Mouse (Mus musculus): Measurements from ENCODE around the gene Npas3.
A peak's percentile ranks its signal among the peaks of the same experiment; 100 is the strongest.

The Npas3 gene

GRCm38 (mm10) chr12:53589446-53589961, 341.0 kb downstream of the Npas3 start:
- no peak for DNase-seq

GRCm38 (mm10) chr12:53605661-53606060, 357.2 kb downstream of the Npas3 start:
- DNase-seq, result no peak

- DNase-seq, result peak; percentile 3 to 10
These were observed 363.6 kb downstream of the Npas3 start for GRCm38 (mm10) chr12:53612120-53612519.

GRCm38 (mm10) chr12:53621271-53621670, 372.8 kb downstream of the Npas3 start:
- DNase-seq, result no peak

GRCm38 (mm10) chr12:53623793-53624192, 375.3 kb downstream of the Npas3 start:
- DNase-seq, result no peak

- DNase-seq, result no peak
These were observed 376.0 kb downstream of the Npas3 start for GRCm38 (mm10) chr12:53624379-53625021.

GRCm38 (mm10) chr12:53629483-53630120, 381.1 kb downstream of the Npas3 start:
- no peak for DNase-seq

GRCm38 (mm10) chr12:53630607-53631006, 382.1 kb downstream of the Npas3 start:
- no peak for DNase-seq

- no peak for DNase-seq
These were observed 383.0 kb downstream of the Npas3 start for GRCm38 (mm10) chr12:53631315-53632106.

- no peak for DNase-seq
These were observed 390.1 kb downstream of the Npas3 start for GRCm38 (mm10) chr12:53638571-53638970.

GRCm38 (mm10) chr12:53647282-53647681, 398.8 kb downstream of the Npas3 start:
- no peak for DNase-seq

GRCm38 (mm10) chr12:53656301-53656700, 407.8 kb downstream of the Npas3 start:
- DNase-seq, result no peak

GRCm38 (mm10) chr12:53664084-53664483, 415.6 kb downstream of the Npas3 start:
- DNase-seq, result no peak

- DNase-seq, result no peak
These were observed 423.4 kb downstream of the Npas3 start for GRCm38 (mm10) chr12:53671846-53672245.

GRCm38 (mm10) chr12:53677091-53677630, 428.7 kb downstream of the Npas3 start:
- DNase-seq, result no peak

GRCm38 (mm10) chr12:53678166-53678565, 429.7 kb downstream of the Npas3 start:
- no peak for DNase-seq

GRCm38 (mm10) chr12:53679161-53679560, 430.7 kb downstream of the Npas3 start:
- no peak for DNase-seq

GRCm38 (mm10) chr12:53680501-53680900, 432.0 kb downstream of the Npas3 start:
- peak in 1 of 2 experiments; percentile 3 for DNase-seq

- DNase-seq, result no peak
These were observed 433.6 kb downstream of the Npas3 start for GRCm38 (mm10) chr12:53682036-53682435.

- no peak for DNase-seq
These were observed 444.0 kb downstream of the Npas3 start for GRCm38 (mm10) chr12:53692471-53692870.

GRCm38 (mm10) chr12:53694346-53694745, 445.9 kb downstream of the Npas3 start:
- no peak for DNase-seq

GRCm38 (mm10) chr12:53695324-53695723, 446.8 kb downstream of the Npas3 start:
- DNase-seq, result no peak

- no peak for DNase-seq
These were observed 449.2 kb downstream of the Npas3 start for GRCm38 (mm10) chr12:53697645-53698044.
